Mouse (Mus musculus) spleen, adult 2 months (tissue): ENCODE measurements around the gene Ift140.

Experiments used
- CTCF ChIP-seq: fragments of 200-500 bp; IDR thresholded peaks from 2 replicates; pipeline ENCODE4 v1.5.1; 2011; ENCODE audit warnings: mild to moderate bottlenecking, inconsistent platforms; ENCODE audit not compliant: insufficient read depth, insufficient read length, insufficient replicate concordance; ENCODE audit errors: extremely low read depth
- POLR2A ChIP-seq: fragments of 200-500 bp; IDR thresholded peaks from 2 replicates; pipeline ENCODE4 v1.6.1; 2011; ENCODE audit warnings: low read depth, low read length, inconsistent platforms

- TF ChIP-seq CTCF = no peak
- no peak for TF ChIP-seq POLR2A
Measured at GRCm38 (mm10) chr17:25107786-25108185, 91.9 kb downstream of the Ift140 start.
